In the genomic region with DNA sequence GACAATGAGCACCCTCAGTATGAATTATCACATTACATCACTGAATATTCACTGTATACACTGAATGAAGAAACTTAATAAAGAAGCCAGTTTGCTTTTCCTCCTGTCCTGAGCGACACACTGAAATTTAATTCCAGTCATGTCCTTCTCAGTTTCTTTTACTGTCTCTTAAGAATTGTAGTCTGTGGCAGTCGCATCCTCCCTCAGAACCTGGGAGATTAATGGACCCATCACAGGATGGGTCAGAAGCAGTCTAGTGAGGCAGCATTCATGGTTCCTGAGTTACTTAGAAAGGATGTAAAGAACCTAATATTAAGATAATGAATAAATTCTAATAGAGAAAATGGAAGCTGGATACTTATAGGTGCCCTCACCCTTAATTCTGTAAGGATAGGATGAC, we compare ENCODE assay signal across 28 mouse cellular contexts.
"Had no signal": no experiment of that assay in that cellular context is flagged by ENCODE, and none has a peak within 500 bp of the region (broad histone marks: within the 10 kb centered on the region; RNA-seq: fewer than 3 reads in every experiment).

No protein-coding gene starts in this region.

- H3K4me3 ChIP-seq: embryonic facial prominence, embryonic 10.5 days; embryonic facial prominence, embryonic 12.5 days; embryonic facial prominence, embryonic 13.5 days; embryonic facial prominence, embryonic 15.5 days; erythroblast, embryonic 14.5 days; forebrain, embryonic 10.5 days; forebrain, embryonic 12.5 days; forebrain, embryonic 13.5 days; forebrain, embryonic 15.5 days; gastrocnemius, adult 2 months had no signal

- H3K4me2 ChIP-seq: embryonic facial prominence, embryonic 12.5 days; embryonic facial prominence, embryonic 13.5 days; embryonic facial prominence, embryonic 15.5 days; forebrain, embryonic 12.5 days; forebrain, embryonic 13.5 days; forebrain, embryonic 15.5 days had no signal

- H3K27me3 ChIP-seq: embryonic facial prominence, embryonic 12.5 days; embryonic facial prominence, embryonic 13.5 days; embryonic facial prominence, embryonic 15.5 days; forebrain, embryonic 12.5 days; forebrain, embryonic 13.5 days; forebrain, embryonic 15.5 days had no signal

- H3K9me3 ChIP-seq: embryonic facial prominence, embryonic 10.5 days; embryonic facial prominence, embryonic 12.5 days; embryonic facial prominence, embryonic 13.5 days; embryonic facial prominence, embryonic 15.5 days; forebrain, embryonic 10.5 days; forebrain, embryonic 12.5 days; forebrain, embryonic 13.5 days; forebrain, embryonic 15.5 days had no signal

- H3K36me3 ChIP-seq: embryonic facial prominence, embryonic 10.5 days; embryonic facial prominence, embryonic 12.5 days; embryonic facial prominence, embryonic 13.5 days; embryonic facial prominence, embryonic 15.5 days; forebrain, embryonic 10.5 days; forebrain, embryonic 12.5 days; forebrain, embryonic 15.5 days had no signal

- H3K4me1 ChIP-seq: embryonic facial prominence, embryonic 10.5 days; embryonic facial prominence, embryonic 12.5 days; embryonic facial prominence, embryonic 15.5 days; forebrain, embryonic 10.5 days; forebrain, embryonic 12.5 days; forebrain, embryonic 13.5 days; forebrain, embryonic 15.5 days had no signal

- DNase-seq: cerebellum, adult 18-20 months; cerebellum, adult 2 months; cerebellum, adult 8-10 months; cerebellum, adult 9-10 months; cerebellum, adult 9-11 months; cerebellum, postnatal 10 days; cerebellum, postnatal 14 days; cerebellum, postnatal 25 days; cerebellum, postnatal 36 days; embryo, embryonic 11 days; forebrain, postnatal 0 days; gastrocnemius, adult 2 months; gastrocnemius, postnatal 10 days; gastrocnemius, postnatal 14 days; gastrocnemius, postnatal 25 days; gastrocnemius, postnatal 36 days; heart, adult 11 months had no signal

- H3K9ac ChIP-seq: embryonic facial prominence, embryonic 12.5 days; embryonic facial prominence, embryonic 13.5 days; embryonic facial prominence, embryonic 15.5 days; forebrain, embryonic 12.5 days; forebrain, embryonic 13.5 days; forebrain, embryonic 15.5 days; forebrain, postnatal 0 days had no signal

- ATAC-seq: forebrain, embryonic 13.5 days; forebrain, embryonic 14.5 days; forebrain, embryonic 15.5 days; forebrain, embryonic 16.5 days; forebrain, postnatal 0 days had no signal

- H3K27ac ChIP-seq: embryonic facial prominence, embryonic 10.5 days; embryonic facial prominence, embryonic 12.5 days; embryonic facial prominence, embryonic 13.5 days; embryonic facial prominence, embryonic 15.5 days; forebrain, embryonic 10.5 days; forebrain, embryonic 12.5 days; forebrain, embryonic 13.5 days; forebrain, embryonic 15.5 days; gastrocnemius, adult 2 months had no signal
